Mouse (Mus musculus) T-cell, adult 2 months (primary cell): ENCODE data around the gene Col4a2.

Experiments
- DNase-seq: peaks from one replicate; pipeline ENCODE4 v3.0.0; 2022; ENCODE audit warnings: low spot score

Col4a2 gene

GRCm38 (mm10) chr8:11382933-11383332 lies 70.3 kb downstream of the Col4a2 start:
- no peak for DNase-seq

GRCm38 (mm10) chr8:11383379-11383778 lies 70.8 kb downstream of the Col4a2 start:
- DNase-seq: no peak

GRCm38 (mm10) chr8:11384841-11385240 lies 72.2 kb downstream of the Col4a2 start:
- no peak for DNase-seq

DNA sequence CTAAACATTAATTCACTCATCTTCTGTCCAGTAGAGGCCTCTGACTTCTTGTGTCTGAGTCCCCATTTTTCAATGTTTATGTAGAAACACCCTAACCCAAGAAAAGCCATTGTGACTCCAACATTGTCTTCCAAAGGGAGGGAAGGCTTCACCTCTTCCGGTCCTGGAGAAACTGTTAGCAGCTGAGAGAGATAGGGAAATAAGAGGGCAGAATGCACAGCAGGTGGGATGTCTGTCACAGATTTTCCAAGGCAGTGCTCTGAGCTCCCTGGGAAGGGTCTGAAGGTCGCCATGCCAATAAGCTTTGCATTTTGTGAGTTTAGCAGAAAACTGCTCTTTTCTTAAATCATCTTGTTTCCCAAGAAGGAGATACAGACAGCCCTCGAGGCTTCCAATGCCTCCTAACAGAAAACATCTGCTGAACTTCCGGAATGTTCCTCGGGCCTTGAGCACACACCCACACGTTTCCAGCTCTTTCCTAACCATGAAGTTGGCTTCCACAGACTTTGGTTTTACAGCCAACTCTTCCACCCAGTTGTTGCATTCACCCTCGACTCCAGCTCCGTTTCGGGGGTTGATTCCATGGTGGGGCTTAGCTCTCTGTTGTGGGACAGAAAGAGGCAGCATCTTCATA lies 72.8 kb downstream of the Col4a2 start:
- no peak for DNase-seq

- DNase-seq: no peak
These were observed 74.7 kb downstream of the Col4a2 start for GRCm38 (mm10) chr8:11387282-11387681.

DNA sequence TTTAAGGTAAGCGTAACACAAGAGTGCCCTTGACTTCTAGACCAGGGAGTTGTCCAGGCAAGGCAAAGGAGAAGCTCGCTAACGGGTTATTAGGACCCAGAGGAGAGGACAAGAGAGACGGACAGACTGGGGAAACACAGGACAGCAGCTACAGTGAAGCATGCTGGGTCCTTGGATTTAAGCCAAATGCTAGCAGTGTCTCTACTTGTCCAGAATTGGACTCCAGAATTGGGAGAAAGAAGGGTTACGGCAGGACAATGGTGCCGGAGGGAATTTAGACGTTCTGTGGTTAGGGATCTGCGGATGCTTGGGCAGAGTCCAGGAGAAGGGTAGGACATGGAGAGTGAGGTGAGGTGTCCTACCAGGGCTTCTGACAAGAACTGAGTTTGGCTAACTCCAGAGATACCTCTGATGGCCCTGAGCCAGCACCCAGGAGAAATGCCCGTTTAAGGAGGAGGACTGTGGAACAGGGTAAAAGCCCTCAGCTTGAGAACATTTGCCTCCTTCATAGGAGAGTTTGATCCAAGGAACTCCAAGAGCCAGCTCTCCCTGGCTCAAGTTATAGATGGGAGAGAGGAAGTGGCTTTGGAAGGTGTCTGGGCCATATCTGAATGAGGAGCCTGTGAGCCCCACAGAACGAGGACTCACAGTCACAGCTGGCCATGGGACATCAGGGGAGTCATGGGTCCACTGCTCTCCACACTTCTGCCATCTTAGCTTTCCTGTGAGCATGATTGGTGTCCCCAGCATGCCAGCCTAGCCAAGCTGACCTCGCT lies 76.9 kb downstream of the Col4a2 start:
- no peak for DNase-seq

DNA sequence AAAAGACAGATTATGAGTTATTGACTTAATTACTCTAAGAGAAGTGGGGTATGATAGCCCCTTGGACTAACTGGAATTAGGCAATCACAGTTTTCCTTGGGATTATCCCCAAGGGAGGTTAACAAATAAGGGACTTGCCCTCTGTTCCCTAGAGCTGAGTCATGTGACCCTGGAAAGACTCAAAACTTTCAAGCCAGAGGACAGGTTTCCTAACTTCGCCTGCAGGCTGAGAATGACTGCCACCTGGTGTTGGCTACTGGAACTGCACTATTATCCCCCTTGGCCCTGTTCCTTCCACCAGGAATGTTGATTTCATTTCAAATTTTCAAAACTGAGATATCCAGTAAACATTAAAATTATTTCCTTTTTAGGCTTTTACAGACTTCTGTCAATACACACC lies 80.1 kb downstream of the Col4a2 start:
- no peak for DNase-seq

DNA sequence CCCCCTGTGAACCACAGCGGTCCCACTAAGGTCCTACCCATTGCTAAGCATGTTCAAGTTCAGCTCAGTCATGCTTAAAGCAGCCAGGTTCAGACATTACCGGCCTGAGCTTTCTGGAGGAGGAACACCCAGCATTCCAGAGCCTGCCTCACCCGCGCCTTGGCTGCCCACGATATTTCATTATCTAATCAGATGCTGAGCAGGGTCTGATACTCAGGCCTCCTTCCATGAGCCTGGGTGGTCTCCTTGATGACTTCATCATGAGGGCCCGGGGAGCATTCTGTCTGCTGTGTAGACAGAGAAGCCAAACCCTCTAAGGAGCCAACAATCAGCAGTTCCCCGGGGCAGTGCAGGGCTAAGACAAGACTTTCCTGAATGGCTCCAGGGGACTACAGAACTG lies 80.6 kb downstream of the Col4a2 start:
- no peak for DNase-seq

GRCm38 (mm10) chr8:11393607-11394006 lies 81.0 kb downstream of the Col4a2 start:
- DNase-seq: no peak

DNA sequence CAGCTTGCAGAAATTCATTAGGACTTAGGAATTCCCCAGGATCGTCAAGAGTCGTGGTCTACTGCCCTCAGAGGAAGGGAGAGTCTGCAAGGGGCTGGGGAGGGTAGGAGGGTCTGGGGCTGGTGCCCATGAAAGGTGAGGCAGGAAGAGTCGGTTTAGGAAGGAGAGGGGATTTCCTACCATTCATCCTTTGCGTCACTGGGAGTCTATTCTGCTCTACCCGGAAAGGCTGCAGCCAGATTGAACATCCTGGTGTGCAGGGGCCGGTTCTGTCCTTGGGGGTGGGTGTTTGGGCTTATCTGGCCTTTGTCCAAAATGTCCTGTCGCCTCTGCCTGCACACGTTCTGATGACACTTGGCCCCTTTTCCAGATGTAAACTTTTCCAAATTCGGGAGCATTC lies 82.2 kb downstream of the Col4a2 start:
- no peak for DNase-seq

GRCm38 (mm10) chr8:11395601-11396000 lies 83.0 kb downstream of the Col4a2 start:
- DNase-seq: no peak

GRCm38 (mm10) chr8:11396111-11396510 lies 83.5 kb downstream of the Col4a2 start:
- no peak for DNase-seq

DNA sequence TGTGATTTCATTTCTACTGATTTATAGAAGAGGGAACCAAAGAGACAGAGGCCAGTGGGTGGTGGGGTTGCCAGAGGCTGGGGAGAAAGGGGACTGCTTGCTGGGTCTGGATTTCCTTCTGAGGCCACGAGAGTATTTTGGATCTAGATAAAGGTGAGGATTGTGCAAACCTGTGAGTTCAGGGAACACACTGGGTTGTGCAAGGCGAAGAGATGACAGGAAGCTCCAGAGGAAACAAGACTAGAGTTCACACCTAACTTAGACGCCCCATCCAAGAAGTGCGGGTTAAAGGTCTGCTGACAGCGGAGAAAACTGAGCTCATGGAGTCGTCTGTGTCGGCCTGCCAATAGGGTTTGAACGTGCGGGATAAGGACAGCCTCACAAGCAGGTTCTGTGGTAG lies 84.5 kb downstream of the Col4a2 start:
- no peak for DNase-seq

GRCm38 (mm10) chr8:11399706-11400105 lies 87.1 kb downstream of the Col4a2 start:
- DNase-seq: no peak

DNA sequence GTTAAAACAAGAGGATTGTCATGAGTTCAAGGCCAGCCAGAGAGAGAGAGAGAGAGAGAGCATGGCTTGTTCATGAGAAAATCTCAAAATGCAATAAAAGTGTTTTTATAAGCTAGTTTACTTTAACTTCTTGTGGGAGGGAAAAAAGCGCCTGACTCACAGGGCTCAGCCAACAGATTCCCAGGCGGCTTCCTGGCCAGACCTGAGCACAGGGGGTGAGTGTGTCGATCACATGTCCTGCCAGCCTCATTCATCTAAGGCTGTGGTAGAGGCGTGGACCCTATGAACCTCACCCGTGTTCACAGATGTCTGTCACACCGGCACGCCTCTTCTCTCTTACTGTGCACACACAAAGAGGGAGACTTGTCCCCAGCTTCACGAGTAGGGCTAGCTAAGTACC lies 87.6 kb downstream of the Col4a2 start:
- DNase-seq: no peak

GRCm38 (mm10) chr8:11401183-11401582 lies 88.6 kb downstream of the Col4a2 start:
- no peak for DNase-seq

- DNase-seq: no peak
These were observed 89.6 kb downstream of the Col4a2 start for GRCm38 (mm10) chr8:11402220-11402619.

- DNase-seq: no peak
These were observed 91.2 kb downstream of the Col4a2 start for GRCm38 (mm10) chr8:11403813-11404212.

- no peak for DNase-seq
These were observed 92.0 kb downstream of the Col4a2 start for GRCm38 (mm10) chr8:11404614-11405013.

- no peak for DNase-seq
These were observed 93.3 kb downstream of the Col4a2 start for GRCm38 (mm10) chr8:11405722-11406481.

GRCm38 (mm10) chr8:11411504-11412124 lies 99.0 kb downstream of the Col4a2 start:
- DNase-seq: no peak

DNA sequence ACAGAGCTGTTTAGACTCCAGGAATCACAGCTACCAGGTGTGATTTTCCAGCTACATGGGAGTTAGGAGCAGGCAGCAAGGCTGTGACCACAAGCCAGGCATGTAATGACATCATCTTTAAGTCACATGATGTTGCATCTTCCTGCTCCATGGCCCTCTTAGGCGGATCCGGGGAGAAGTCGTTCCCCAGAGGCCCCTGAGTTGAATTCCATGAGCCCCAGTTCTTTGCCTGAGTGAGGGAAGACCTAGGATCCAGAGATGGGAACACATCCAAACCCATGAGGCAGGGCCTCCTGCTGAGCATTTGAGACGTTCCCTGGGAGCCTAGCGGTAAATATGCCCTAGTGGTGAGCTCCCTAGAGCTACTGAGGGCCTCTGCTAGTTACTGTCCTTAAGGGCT lies 99.8 kb downstream of the Col4a2 start:
- DNase-seq: no peak

DNA sequence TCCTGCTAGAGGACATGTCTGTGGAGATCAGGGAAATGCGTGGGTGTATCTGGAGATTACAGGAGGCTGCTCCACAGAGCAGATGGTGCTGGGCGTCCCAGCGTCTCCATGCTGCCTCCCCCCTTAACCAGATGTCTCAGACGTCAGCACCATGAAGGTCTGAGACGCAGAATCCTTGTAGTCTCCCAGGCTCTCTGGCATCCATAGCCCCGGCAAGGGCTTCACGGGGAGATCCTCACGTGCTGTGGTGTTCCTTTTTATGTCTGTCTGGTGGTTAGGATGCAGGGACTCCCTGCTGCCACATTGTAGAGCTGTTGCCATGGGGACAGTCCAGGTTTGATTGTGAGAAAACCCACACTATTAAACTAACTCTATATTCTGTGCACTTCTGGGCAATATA lies 101.7 kb downstream of the Col4a2 start:
- DNase-seq: no peak
